Mouse (Mus musculus): ENCODE data around the gene Clcnkb. TPM values are rescaled to one million over a fixed set of nuclear protein-coding genes. Genes with fewer than 3 reads are reported as not detected.

The Clcnkb gene
- polyA plus RNA-seq, 1 experiment from 2014 or later: not detected

GRCm38 (mm10) chr4:141427921-141428320, 12.1 kb upstream of the Clcnkb start:
- ATAC-seq: no peak
- no peak overlapping the region for H3K4me3 ChIP-seq (replicated peaks; ENCODE audit: low read length)
- no peak overlapping the region for H3K27ac ChIP-seq (ENCODE audit: low read length)
- 88% methylated on average over 13 of the region's 13 CpGs for WGBS
- H3K9me3 ChIP-seq (ENCODE audit: control insufficient read depth, low read length): no peaks in the 10 kb centered on the region
- no peak overlapping the region for H3K9ac ChIP-seq (replicated peaks; ENCODE audit: low read depth, low read length)
- H3K4me2 ChIP-seq (ENCODE audit: low read length): no peak overlapping the region
- H3K27me3 ChIP-seq (replicated peaks; ENCODE audit: control insufficient read depth, insufficient read depth, low read length): no peaks in the 10 kb centered on the region
- H3K4me1 ChIP-seq (replicated peaks; ENCODE audit: control insufficient read depth, insufficient read depth, low read length): peaks cover 12% of the 10 kb centered on the region
- no peaks in the 10 kb centered on the region for H3K36me3 ChIP-seq (ENCODE audit: control insufficient read depth, insufficient read depth)

- H3K9me3 ChIP-seq (ENCODE audit: control insufficient read depth, low read length): no peaks in the 10 kb centered on the region
- H3K36me3 ChIP-seq (ENCODE audit: control insufficient read depth, insufficient read depth): no peaks in the 10 kb centered on the region
- H3K27ac ChIP-seq (ENCODE audit: low read length): no peak overlapping the region
- H3K4me3 ChIP-seq (replicated peaks; ENCODE audit: low read length): no peak overlapping the region
- H3K27me3 ChIP-seq (replicated peaks; ENCODE audit: control insufficient read depth, insufficient read depth, low read length): no peaks in the 10 kb centered on the region
- peaks cover 12% of the 10 kb centered on the region for H3K4me1 ChIP-seq (replicated peaks; ENCODE audit: control insufficient read depth, insufficient read depth, low read length)
- H3K4me2 ChIP-seq (ENCODE audit: low read length): no peak overlapping the region
- ATAC-seq: no peak
- 85% methylated on average over 10 of the region's 10 CpGs for WGBS
- no peak overlapping the region for H3K9ac ChIP-seq (replicated peaks; ENCODE audit: low read depth, low read length)
Measured at GRCm38 (mm10) chr4:141426796-141427745, 11.3 kb upstream of the Clcnkb start.

DNA sequence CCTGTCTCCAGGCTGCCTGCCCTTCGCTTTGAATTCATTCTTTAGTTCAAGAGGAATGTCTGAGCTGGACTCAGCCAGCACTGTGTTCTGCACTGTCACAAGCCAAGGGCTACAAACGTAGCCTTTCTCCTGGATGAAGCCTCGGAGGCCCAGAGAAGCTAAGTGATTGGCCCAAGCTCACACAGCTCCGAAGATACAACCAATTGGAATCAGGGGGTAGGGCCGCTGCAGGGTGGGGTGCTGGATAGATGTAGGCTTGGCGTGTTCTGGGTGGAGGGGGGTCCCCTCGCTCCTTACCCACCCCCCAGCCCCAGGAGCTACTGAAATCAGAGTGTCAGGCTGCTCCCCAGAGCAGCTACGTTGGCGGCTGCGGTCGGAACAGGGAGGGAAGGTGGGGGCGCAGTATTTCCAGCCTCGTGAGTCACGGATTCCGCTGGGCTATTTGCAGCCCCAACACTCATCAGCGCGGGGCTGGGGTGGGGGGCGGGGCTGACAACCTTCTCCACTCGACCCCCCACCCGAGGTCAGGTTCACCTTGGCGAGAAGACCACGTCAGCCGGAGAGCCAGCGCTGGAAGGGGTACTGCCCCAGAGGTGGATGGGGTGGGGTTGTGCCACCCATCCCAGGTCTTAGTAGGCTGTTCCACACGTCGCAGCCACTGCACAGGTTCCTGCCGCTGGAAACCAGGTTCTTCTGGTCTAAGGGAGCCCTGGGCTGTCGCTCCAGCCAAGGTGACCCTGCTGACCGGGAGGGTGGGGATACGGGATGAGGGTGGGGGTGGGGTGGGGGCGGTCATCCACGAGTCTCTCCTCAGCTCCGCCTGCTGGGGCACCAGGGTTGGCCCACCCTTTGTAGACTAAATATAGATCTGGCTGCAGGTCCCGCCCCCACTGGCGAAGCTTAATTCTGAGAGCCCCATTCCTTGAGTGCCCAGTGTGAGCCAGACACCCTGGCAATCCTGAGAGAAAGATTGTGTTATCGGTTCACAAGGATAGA, 10.0 kb upstream of the Clcnkb start:
- peak overlapping the region; percentile 83 for H3K4me2 ChIP-seq (ENCODE audit: low read length)
- no peaks in the 10 kb centered on the region for H3K36me3 ChIP-seq (ENCODE audit: control insufficient read depth, insufficient read depth)
- 5% methylated on average over 32 of the region's 36 CpGs for WGBS
- H3K9ac ChIP-seq (replicated peaks; ENCODE audit: low read depth, low read length): peak overlapping the region; percentile 63
- no peaks in the 10 kb centered on the region for H3K27me3 ChIP-seq (replicated peaks; ENCODE audit: control insufficient read depth, insufficient read depth, low read length)
- H3K27ac ChIP-seq (ENCODE audit: low read length): no peak overlapping the region
- ATAC-seq: peak; percentile 98
- H3K9me3 ChIP-seq (ENCODE audit: control insufficient read depth, low read length): no peaks in the 10 kb centered on the region
- peak overlapping the region; percentile 52 for H3K4me3 ChIP-seq (replicated peaks; ENCODE audit: low read length)
- peaks cover 12% of the 10 kb centered on the region for H3K4me1 ChIP-seq (replicated peaks; ENCODE audit: control insufficient read depth, insufficient read depth, low read length)

DNA sequence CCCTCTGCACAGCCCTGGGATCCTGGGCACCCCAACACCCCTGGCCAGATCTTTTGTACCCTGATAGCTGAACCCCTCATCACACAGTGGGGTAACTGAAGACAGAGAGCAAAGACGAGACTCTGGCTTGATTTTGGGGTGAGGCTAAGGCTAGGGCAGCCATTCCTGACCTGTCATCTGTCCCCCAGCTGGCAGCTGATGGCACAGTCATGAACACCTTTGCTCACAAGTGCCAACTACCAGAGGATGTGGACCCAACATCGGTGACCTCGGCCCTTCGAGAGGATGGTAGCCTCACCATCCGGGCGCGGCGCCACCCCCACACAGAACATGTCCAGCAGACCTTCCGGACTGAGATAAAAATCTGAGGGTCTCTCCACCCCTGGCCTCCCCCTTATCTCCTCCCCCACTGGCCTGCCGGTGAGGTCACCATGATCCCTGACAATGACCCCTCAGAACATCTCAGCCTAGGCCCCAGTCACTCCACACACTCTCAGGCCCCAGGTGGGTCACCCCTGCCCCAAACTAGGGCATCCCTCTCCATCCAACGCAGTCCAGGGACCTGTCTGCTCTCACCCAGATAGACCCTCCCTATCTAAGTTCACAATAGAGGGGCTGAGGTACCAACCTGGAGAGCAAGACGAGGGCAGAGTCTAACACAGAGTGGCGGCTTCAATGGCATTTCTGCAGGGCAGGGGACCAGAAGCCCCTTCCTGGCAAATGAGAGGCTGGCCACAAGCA, 8.0 kb upstream of the Clcnkb start:
- no peaks in the 10 kb centered on the region for H3K9me3 ChIP-seq (ENCODE audit: control insufficient read depth, low read length)
- ATAC-seq: no peak
- H3K4me1 ChIP-seq (replicated peaks; ENCODE audit: control insufficient read depth, insufficient read depth, low read length): peaks cover 12% of the 10 kb centered on the region
- H3K27me3 ChIP-seq (replicated peaks; ENCODE audit: control insufficient read depth, insufficient read depth, low read length): no peaks in the 10 kb centered on the region
- no peak overlapping the region for H3K4me2 ChIP-seq (ENCODE audit: low read length)
- no peak overlapping the region for H3K9ac ChIP-seq (replicated peaks; ENCODE audit: low read depth, low read length)
- H3K36me3 ChIP-seq (ENCODE audit: control insufficient read depth, insufficient read depth): no peaks in the 10 kb centered on the region
- 87% methylated on average over 13 of the region's 13 CpGs for WGBS
- H3K27ac ChIP-seq (ENCODE audit: low read length): no peak overlapping the region
- H3K4me3 ChIP-seq (replicated peaks; ENCODE audit: low read length): no peak overlapping the region

GRCm38 (mm10) chr4:141423288-141423687, 7.5 kb upstream of the Clcnkb start:
- Histone ChIP-seq H3K27me3 (replicated peaks; ENCODE audit: control insufficient read depth, insufficient read depth, low read length) (no peaks in the 10 kb centered on the region), H3K9ac (replicated peaks; ENCODE audit: low read depth, low read length) (no peak overlapping the region), H3K9me3 (ENCODE audit: control insufficient read depth, low read length) (no peaks in the 10 kb centered on the region), H3K4me3 (replicated peaks; ENCODE audit: low read length) (no peak overlapping the region), H3K4me1 (replicated peaks; ENCODE audit: control insufficient read depth, insufficient read depth, low read length) (peaks cover 12% of the 10 kb centered on the region), H3K27ac (ENCODE audit: low read length) (no peak overlapping the region), H3K4me2 (ENCODE audit: low read length) (no peak overlapping the region), H3K36me3 (ENCODE audit: control insufficient read depth, insufficient read depth) (no peaks in the 10 kb centered on the region)
- 82% methylated on average over 5 of the region's 5 CpGs for WGBS
- no peak for ATAC-seq

- Histone ChIP-seq H3K4me3 (replicated peaks; ENCODE audit: low read length) (no peak overlapping the region), H3K4me2 (ENCODE audit: low read length) (no peak overlapping the region), H3K9ac (replicated peaks; ENCODE audit: low read depth, low read length) (no peak overlapping the region), H3K36me3 (ENCODE audit: control insufficient read depth, insufficient read depth) (no peaks in the 10 kb centered on the region), H3K4me1 (replicated peaks; ENCODE audit: control insufficient read depth, insufficient read depth, low read length) (peaks cover 12% of the 10 kb centered on the region), H3K27me3 (replicated peaks; ENCODE audit: control insufficient read depth, insufficient read depth, low read length) (no peaks in the 10 kb centered on the region), H3K27ac (ENCODE audit: low read length) (no peak overlapping the region), H3K9me3 (ENCODE audit: control insufficient read depth, low read length) (no peaks in the 10 kb centered on the region)
- ATAC-seq: no peak
- WGBS: 81% methylated on average over 5 of the region's 5 CpGs
Measured at GRCm38 (mm10) chr4:141422841-141423240, 7.0 kb upstream of the Clcnkb start.

GRCm38 (mm10) chr4:141421423-141421822, 5.6 kb upstream of the Clcnkb start:
- no peaks in the 10 kb centered on the region for H3K9me3 ChIP-seq (ENCODE audit: control insufficient read depth, low read length)
- no peak overlapping the region for H3K27ac ChIP-seq (ENCODE audit: low read length)
- no peak overlapping the region for H3K9ac ChIP-seq (replicated peaks; ENCODE audit: low read depth, low read length)
- H3K4me1 ChIP-seq (replicated peaks; ENCODE audit: control insufficient read depth, insufficient read depth, low read length): peaks cover 12% of the 10 kb centered on the region
- no peaks in the 10 kb centered on the region for H3K27me3 ChIP-seq (replicated peaks; ENCODE audit: control insufficient read depth, insufficient read depth, low read length)
- ATAC-seq: no peak
- WGBS: 60% methylated on average over 14 of the region's 14 CpGs
- H3K4me2 ChIP-seq (ENCODE audit: low read length): no peak overlapping the region
- no peaks in the 10 kb centered on the region for H3K36me3 ChIP-seq (ENCODE audit: control insufficient read depth, insufficient read depth)
- H3K4me3 ChIP-seq (replicated peaks; ENCODE audit: low read length): no peak overlapping the region

DNA sequence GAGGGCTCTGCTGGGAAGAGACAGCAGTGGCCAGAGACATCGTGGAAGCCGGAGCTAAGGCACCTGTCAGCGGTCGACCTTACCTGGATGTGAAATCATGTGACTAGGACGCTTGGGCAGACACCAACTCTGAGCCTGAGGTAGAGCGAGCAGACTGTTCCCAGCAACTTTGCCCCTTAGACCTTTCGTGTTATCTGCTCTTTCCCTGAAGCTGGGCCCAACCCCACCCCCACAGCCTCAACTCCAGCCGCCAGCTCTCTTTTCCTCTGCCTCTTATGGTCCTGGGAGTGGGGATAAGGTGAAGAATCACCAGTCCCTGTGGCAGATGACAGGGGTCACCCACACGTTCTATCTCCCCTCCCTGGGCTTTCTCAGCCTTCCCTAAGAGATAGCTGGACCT, 5.1 kb upstream of the Clcnkb start:
- no peak overlapping the region for H3K9ac ChIP-seq (replicated peaks; ENCODE audit: low read depth, low read length)
- 58% methylated on average over 9 of the region's 9 CpGs for WGBS
- H3K4me3 ChIP-seq (replicated peaks; ENCODE audit: low read length): no peak overlapping the region
- H3K36me3 ChIP-seq (ENCODE audit: control insufficient read depth, insufficient read depth): no peaks in the 10 kb centered on the region
- no peaks in the 10 kb centered on the region for H3K27me3 ChIP-seq (replicated peaks; ENCODE audit: control insufficient read depth, insufficient read depth, low read length)
- H3K27ac ChIP-seq (ENCODE audit: low read length): no peak overlapping the region
- H3K4me2 ChIP-seq (ENCODE audit: low read length): no peak overlapping the region
- H3K4me1 ChIP-seq (replicated peaks; ENCODE audit: control insufficient read depth, insufficient read depth, low read length): peaks cover 7% of the 10 kb centered on the region
- ATAC-seq: no peak
- no peaks in the 10 kb centered on the region for H3K9me3 ChIP-seq (ENCODE audit: control insufficient read depth, low read length)

Measured in forebrain, embryonic 16.5 days (tissue).